Mouse (Mus musculus): ENCODE data around the gene Pcbp4. TPM values are rescaled to one million over a fixed set of nuclear protein-coding genes. Genes with fewer than 3 reads are reported as not detected.

Gene Pcbp4
- polyA plus RNA-seq, 1 experiment from 2014 or later, result 256 TPM

GRCm38 (mm10) chr9:106433389-106433788 is 19.7 kb upstream of the Pcbp4 start:
- Histone ChIP-seq H3K27ac (ENCODE audit: low read depth, low read length) (no peak overlapping the region), H3K4me1 (ENCODE audit: control insufficient read depth, insufficient read depth, low read length) (peaks cover 18% of the 10 kb centered on the region), H3K27me3 (ENCODE audit: control insufficient read depth, insufficient read depth, low read length) (no peaks in the 10 kb centered on the region), H3K4me3 (ENCODE audit: low read depth, low read length) (no peak overlapping the region), H3K9me3 (ENCODE audit: control insufficient read depth, low read length) (no peaks in the 10 kb centered on the region), H3K9ac (ENCODE audit: low read length) (no peak overlapping the region), H3K36me3 (ENCODE audit: control insufficient read depth, insufficient read depth, low read length) (peaks cover 14% of the 10 kb centered on the region), H3K4me2 (no peak overlapping the region)
- WGBS, result 75% methylated on average over 7 of the region's 7 CpGs
- ATAC-seq (ENCODE audit: low FRiP score) (no peak), DNase-seq (ENCODE audit: low spot score, missing footprints) (no peak)

GRCm38 (mm10) chr9:106436566-106436965 is 16.5 kb upstream of the Pcbp4 start:
- H3K27me3 ChIP-seq (ENCODE audit: control insufficient read depth, insufficient read depth, low read length), result no peaks in the 10 kb centered on the region
- H3K9ac ChIP-seq (ENCODE audit: low read length), result no peak overlapping the region
- H3K9me3 ChIP-seq (ENCODE audit: control insufficient read depth, low read length), result no peaks in the 10 kb centered on the region
- WGBS, result 81% methylated on average over 9 of the region's 9 CpGs
- H3K27ac ChIP-seq (ENCODE audit: low read depth, low read length), result no peak overlapping the region
- DNase-seq (ENCODE audit: low spot score, missing footprints) (no peak), ATAC-seq (ENCODE audit: low FRiP score) (no peak)
- peaks cover 12% of the 10 kb centered on the region for H3K4me1 ChIP-seq (ENCODE audit: control insufficient read depth, insufficient read depth, low read length)
- H3K4me2 ChIP-seq, result no peak overlapping the region
- peaks cover 8% of the 10 kb centered on the region for H3K36me3 ChIP-seq (ENCODE audit: control insufficient read depth, insufficient read depth, low read length)
- H3K4me3 ChIP-seq (ENCODE audit: low read depth, low read length), result no peak overlapping the region

GRCm38 (mm10) chr9:106442680-106443079 is 10.4 kb upstream of the Pcbp4 start:
- no peak for ATAC-seq (ENCODE audit: low FRiP score)
- 70% methylated on average over 5 of the region's 5 CpGs for WGBS
- Histone ChIP-seq H3K27me3 (ENCODE audit: control insufficient read depth, insufficient read depth, low read length) (no peaks in the 10 kb centered on the region), H3K36me3 (ENCODE audit: control insufficient read depth, insufficient read depth, low read length) (no peaks in the 10 kb centered on the region), H3K4me1 (ENCODE audit: control insufficient read depth, insufficient read depth, low read length) (peaks cover 12% of the 10 kb centered on the region), H3K9me3 (ENCODE audit: control insufficient read depth, low read length) (no peaks in the 10 kb centered on the region), H3K9ac (ENCODE audit: low read length) (no peak overlapping the region), H3K4me3 (ENCODE audit: low read depth, low read length) (no peak overlapping the region), H3K27ac (ENCODE audit: low read depth, low read length) (no peak overlapping the region), H3K4me2 (no peak overlapping the region)
- DNase-seq (ENCODE audit: low spot score, missing footprints), result no peak

GRCm38 (mm10) chr9:106444836-106445235 is 8.3 kb upstream of the Pcbp4 start:
- peaks cover 19% of the 10 kb centered on the region for H3K4me1 ChIP-seq (ENCODE audit: control insufficient read depth, insufficient read depth, low read length)
- H3K4me2 ChIP-seq, result no peak overlapping the region
- ATAC-seq (ENCODE audit: low FRiP score) (no peak), DNase-seq (ENCODE audit: low spot score, missing footprints) (no peak)
- H3K36me3 ChIP-seq (ENCODE audit: control insufficient read depth, insufficient read depth, low read length), result no peaks in the 10 kb centered on the region
- H3K27ac ChIP-seq (ENCODE audit: low read depth, low read length), result no peak overlapping the region
- H3K9me3 ChIP-seq (ENCODE audit: control insufficient read depth, low read length), result no peaks in the 10 kb centered on the region
- 73% methylated on average over 4 of the region's 4 CpGs for WGBS
- no peaks in the 10 kb centered on the region for H3K27me3 ChIP-seq (ENCODE audit: control insufficient read depth, insufficient read depth, low read length)
- no peak overlapping the region for H3K4me3 ChIP-seq (ENCODE audit: low read depth, low read length)
- no peak overlapping the region for H3K9ac ChIP-seq (ENCODE audit: low read length)

GRCm38 (mm10) chr9:106447348-106447747 is 5.7 kb upstream of the Pcbp4 start, which contains the start of the genes Abhd14b and Abhd14a:
TSS of gene Abhd14b (plus strand) at chr9:106447459.
TSS of gene Abhd14a (minus strand) at chr9:106447678.
- Histone ChIP-seq H3K36me3 (ENCODE audit: control insufficient read depth, insufficient read depth, low read length) (no peaks in the 10 kb centered on the region), H3K9me3 (ENCODE audit: control insufficient read depth, low read length) (no peaks in the 10 kb centered on the region), H3K27me3 (ENCODE audit: control insufficient read depth, insufficient read depth, low read length) (no peaks in the 10 kb centered on the region), H3K4me2 (peak within 1 kb of the TSS; percentile 80), H3K4me3 (ENCODE audit: low read depth, low read length) (peak within 1 kb of the TSS; percentile 42), H3K27ac (ENCODE audit: low read depth, low read length) (peak within 1 kb of the TSS; percentile 32), H3K9ac (ENCODE audit: low read length) (peak within 1 kb of the TSS; percentile 70), H3K4me1 (ENCODE audit: control insufficient read depth, insufficient read depth, low read length) (peaks cover 30% of the 10 kb centered on the region)
- DNase-seq (ENCODE audit: low spot score, missing footprints) (peak; percentile 99), ATAC-seq (ENCODE audit: low FRiP score) (peak; percentile 82)
- under 1% methylated on average over 24 of the region's 24 CpGs for WGBS

- peak overlapping the region; percentile 80 for H3K4me2 ChIP-seq
- H3K36me3 ChIP-seq (ENCODE audit: control insufficient read depth, insufficient read depth, low read length), result no peaks in the 10 kb centered on the region
- peaks cover 36% of the 10 kb centered on the region for H3K4me1 ChIP-seq (ENCODE audit: control insufficient read depth, insufficient read depth, low read length)
- DNase-seq (ENCODE audit: low spot score, missing footprints) (no peak), ATAC-seq (ENCODE audit: low FRiP score) (0 out of 2 replicates have a peak, but pooled peaks have one; percentile 10)
- WGBS, result 39% methylated on average over 9 of the region's 9 CpGs
- no peaks in the 10 kb centered on the region for H3K9me3 ChIP-seq (ENCODE audit: control insufficient read depth, low read length)
- peak overlapping the region; percentile 32 for H3K27ac ChIP-seq (ENCODE audit: low read depth, low read length)
- H3K4me3 ChIP-seq (ENCODE audit: low read depth, low read length), result no peak overlapping the region
- H3K9ac ChIP-seq (ENCODE audit: low read length), result peak overlapping the region; percentile 70; the same call in 1 of the 2 replicates
- H3K27me3 ChIP-seq (ENCODE audit: control insufficient read depth, insufficient read depth, low read length), result no peaks in the 10 kb centered on the region
Measured at GRCm38 (mm10) chr9:106447951-106448350, 5.1 kb upstream of the Pcbp4 start.

- WGBS, result 2% methylated on average over 23 of the region's 23 CpGs
- H3K27me3 ChIP-seq (ENCODE audit: control insufficient read depth, insufficient read depth, low read length), result no peaks in the 10 kb centered on the region
Measured at GRCm38 (mm10) chr9:106448498-106449031, 4.5 kb upstream of the Pcbp4 start.

GRCm38 (mm10) chr9:106449947-106450346 is 3.1 kb upstream of the Pcbp4 start:
- ATAC-seq (ENCODE audit: low FRiP score) (no peak), DNase-seq (ENCODE audit: low spot score, missing footprints) (peak; percentile 57)
- Histone ChIP-seq H3K4me2 (no peak overlapping the region), H3K4me1 (ENCODE audit: control insufficient read depth, insufficient read depth, low read length) (peaks cover 43% of the 10 kb centered on the region), H3K27me3 (ENCODE audit: control insufficient read depth, insufficient read depth, low read length) (no peaks in the 10 kb centered on the region), H3K36me3 (ENCODE audit: control insufficient read depth, insufficient read depth, low read length) (no peaks in the 10 kb centered on the region), H3K27ac (ENCODE audit: low read depth, low read length) (no peak overlapping the region), H3K4me3 (ENCODE audit: low read depth, low read length) (no peak overlapping the region), H3K9me3 (ENCODE audit: control insufficient read depth, low read length) (no peaks in the 10 kb centered on the region), H3K9ac (ENCODE audit: low read length) (no peak overlapping the region)
- 93% methylated on average over 8 of the region's 8 CpGs for WGBS

More at GRCm38 (mm10) chr9:106448498-106449031, 4.5 kb upstream of the Pcbp4 start:
- Histone ChIP-seq H3K9ac (ENCODE audit: low read length) (peak overlapping the region; percentile 53), H3K4me1 (ENCODE audit: control insufficient read depth, insufficient read depth, low read length) (peaks cover 40% of the 10 kb centered on the region), H3K9me3 (ENCODE audit: control insufficient read depth, low read length) (no peaks in the 10 kb centered on the region), H3K27ac (ENCODE audit: low read depth, low read length) (no peak overlapping the region; the same call in 1 of the 2 replicates), H3K4me3 (ENCODE audit: low read depth, low read length) (peak overlapping the region; percentile 32), H3K4me2 (peak overlapping the region; percentile 53), H3K36me3 (ENCODE audit: control insufficient read depth, insufficient read depth, low read length) (no peaks in the 10 kb centered on the region)
- DNase-seq (ENCODE audit: low spot score, missing footprints) (peak; percentile 95), ATAC-seq (ENCODE audit: low FRiP score) (peak; percentile 14; the same call in 1 of the 2 replicates)

GRCm38 (mm10) chr9:106450661-106451060 is 2.4 kb upstream of the Pcbp4 start:
- H3K27ac ChIP-seq (ENCODE audit: low read depth, low read length), result no peak overlapping the region
- peak; percentile 77 for DNase-seq (ENCODE audit: low spot score, missing footprints)
- WGBS, result 23% methylated on average over 9 of the region's 9 CpGs

More at GRCm38 (mm10) chr9:106450661-106451060, 2.4 kb upstream of the Pcbp4 start:
- no peak overlapping the region for H3K9ac ChIP-seq (ENCODE audit: low read length)
- H3K9me3 ChIP-seq (ENCODE audit: control insufficient read depth, low read length), result no peaks in the 10 kb centered on the region
- ATAC-seq (ENCODE audit: low FRiP score), result no peak
- H3K27me3 ChIP-seq (ENCODE audit: control insufficient read depth, insufficient read depth, low read length), result no peaks in the 10 kb centered on the region
- peaks cover 50% of the 10 kb centered on the region for H3K4me1 ChIP-seq (ENCODE audit: control insufficient read depth, insufficient read depth, low read length)
- no peak overlapping the region for H3K4me2 ChIP-seq
- no peak overlapping the region for H3K4me3 ChIP-seq (ENCODE audit: low read depth, low read length)
- no peaks in the 10 kb centered on the region for H3K36me3 ChIP-seq (ENCODE audit: control insufficient read depth, insufficient read depth, low read length)

All from midbrain, embryonic 11.5 days (tissue).